Mouse (Mus musculus) monocyte, adult 2 months (primary cell): ENCODE data around the gene Lonp1.

Experiments
- DNase-seq, 2 experiments: peaks; one replicate each; pipeline ENCODE4 v3.0.0; 2022; ENCODE audit warnings: low spot score in 2 of 2, low read depth in 1 of 2

The Lonp1 gene

DNA sequence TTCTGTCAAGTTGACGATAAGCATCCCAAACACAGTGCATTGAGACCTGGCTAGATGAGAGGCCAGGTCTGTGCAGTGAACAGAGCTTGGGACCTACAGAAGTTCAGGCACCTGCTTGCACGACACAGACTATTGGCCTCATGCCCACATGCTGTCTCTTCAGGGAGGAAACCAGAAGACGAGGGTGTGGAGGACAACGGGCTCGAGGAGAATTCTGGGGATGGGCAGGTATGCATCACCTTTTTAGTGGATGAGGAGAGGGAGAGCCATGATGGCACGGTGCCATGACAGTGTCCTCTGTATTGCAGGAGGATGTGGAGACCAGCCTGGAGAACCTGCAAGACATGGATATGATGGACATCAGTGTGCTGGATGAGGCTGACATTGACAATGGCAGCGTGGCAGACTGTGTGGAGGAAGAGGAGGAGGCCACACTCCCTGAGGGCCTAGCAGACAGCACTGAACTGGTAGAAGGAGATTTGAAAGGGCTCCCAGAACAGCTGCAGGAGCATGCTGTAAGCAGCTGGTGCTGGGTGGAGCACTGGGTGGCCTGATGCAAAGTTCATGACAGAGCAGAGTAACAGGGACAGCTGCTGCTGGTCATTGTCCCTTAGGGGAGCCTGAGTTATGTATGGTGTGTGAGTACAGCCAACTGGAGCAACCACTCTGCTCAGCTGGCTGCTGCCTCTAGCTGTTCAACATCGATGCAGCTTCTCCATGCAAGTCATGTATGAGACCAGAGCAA lies 33.0 kb downstream of the Lonp1 start:
- no peak for DNase-seq

DNA sequence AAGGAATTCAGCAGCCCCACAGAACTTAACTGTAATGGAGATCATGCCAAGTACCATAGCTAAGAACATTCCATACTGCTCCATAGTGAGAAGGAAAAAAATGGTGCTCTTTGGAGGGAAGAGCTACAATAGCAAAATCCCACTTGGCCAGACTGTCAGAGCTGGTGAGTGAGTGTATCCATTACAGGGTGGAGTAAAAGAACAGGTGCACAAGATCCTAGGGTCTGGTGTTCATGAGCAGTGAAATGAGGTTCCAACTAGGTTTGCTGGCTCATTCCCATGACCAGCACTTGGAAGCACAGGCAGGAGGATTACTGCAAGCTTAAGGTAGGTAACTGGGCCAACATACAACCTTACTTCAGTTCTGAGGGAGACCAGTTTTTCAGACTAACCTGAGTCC lies 34.1 kb downstream of the Lonp1 start:
- no peak for DNase-seq

DNA sequence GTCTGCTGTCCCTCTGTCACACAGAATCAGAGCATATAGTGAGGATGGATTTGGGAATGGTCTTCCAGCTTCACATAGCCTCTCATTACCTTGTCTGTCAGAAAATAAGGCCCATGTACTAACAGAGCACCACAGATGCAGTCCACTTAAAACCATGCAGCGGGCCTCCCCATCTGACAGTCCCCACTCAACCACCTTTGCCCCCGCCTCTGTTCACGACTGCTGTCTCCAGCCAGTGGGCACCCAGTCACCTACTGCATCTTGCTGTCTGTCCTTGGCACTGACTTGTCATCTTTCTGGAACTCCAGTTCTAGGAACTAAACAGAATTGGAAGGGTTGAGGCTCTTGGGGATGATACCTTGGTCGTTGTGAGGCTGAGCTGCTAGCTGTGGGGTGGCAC lies 37.8 kb downstream of the Lonp1 start:
- no peak for DNase-seq

DNA sequence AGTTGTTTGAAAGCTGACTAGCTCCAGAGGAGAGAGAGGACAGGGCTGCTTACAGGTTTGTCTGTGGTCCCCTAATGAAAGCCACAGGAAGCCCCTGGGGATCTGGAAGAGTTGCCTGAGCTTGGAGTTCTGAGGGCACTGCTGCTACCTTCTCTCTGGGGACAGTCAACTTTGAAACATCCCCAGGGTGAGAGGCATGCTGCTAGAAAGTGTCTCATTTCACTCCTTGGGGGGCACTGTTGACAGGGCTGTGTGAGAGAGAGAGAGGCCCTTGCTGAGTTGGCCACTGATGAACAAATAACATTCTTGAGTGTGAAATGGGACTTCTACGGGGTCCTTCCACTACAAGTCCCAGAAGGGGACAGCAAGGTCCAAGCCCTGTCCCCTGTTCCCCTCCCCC lies 38.9 kb downstream of the Lonp1 start:
- no peak for DNase-seq

DNA sequence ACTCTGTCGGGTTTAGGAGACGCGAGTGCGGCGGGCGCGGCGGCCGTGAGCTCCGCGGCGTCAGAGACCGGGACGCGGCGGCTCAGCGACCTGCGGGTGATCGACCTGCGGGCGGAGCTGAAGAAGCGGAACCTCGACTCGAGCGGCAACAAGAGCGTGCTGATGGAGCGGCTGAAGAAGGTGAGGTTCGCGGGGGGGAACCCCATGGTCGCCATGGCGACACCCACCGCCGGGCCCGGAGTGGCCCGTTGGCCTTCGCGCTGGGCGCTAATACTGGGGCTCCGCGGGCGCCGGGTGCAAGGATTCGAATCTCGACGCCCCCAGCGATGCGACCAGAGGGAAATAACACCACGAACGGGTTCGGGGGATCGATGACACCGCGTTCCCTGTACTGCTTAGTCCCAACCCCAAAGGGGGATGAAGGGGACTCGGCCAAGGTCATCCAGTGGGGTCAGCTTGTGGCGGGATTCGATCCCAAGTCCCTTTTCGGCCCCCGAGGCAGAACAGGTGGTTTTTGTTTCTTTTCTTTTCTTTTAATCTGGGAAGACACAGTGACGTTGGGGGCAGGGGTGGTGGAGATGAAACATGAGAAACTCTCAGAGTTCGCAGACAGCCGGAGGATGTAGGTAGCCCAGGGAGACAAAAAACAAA lies 41.4 kb downstream of the Lonp1 start:
- DNase-seq: peak; percentile 21 to 63

DNA sequence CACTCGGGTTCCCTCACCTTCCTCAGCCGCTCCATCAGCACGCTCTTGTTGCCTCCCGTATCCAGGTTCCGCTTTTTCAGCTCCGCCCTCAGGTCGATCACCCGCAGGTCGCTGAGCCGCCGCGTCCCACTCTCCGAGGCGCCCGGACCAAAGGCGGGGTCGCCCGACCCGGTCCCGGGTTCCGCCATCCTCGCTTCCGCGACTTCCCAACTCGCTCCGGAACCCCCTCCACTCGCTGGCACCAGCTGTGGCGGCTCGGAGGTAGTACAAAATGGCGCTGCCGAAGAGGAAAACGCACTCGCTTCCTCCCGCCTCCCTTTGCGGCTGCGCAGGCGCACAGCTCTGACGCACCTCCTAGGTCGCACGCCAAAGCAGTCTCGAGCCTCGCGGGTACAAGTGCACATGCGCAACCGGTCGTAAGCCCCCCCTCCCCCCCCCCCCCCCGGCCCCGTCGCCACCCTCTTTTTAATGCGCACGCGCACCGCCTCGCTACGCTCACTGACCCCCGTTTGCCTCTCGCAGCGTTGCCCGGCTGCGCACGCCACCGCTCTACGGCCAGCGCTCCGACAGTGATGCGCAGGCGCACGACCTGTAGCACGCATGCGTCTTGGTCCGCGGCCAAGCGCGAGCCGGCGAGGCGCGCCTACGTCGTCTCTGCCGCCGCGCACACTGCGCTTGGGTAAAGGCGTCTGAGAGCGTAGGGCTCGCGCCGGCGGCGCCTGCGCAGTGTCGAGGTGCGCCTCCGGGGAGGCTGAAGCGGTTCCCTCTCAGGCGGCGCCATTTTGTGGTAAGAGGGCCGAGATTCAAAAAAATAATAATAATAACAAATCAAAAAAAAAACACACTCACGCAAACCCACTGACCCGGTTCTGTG lies 42.2 kb downstream of the Lonp1 start, which contains the start of the genes Safb2 and Safb:
TSS of gene Safb2 (minus strand) at position 329 of the 874 bp plus-strand sequence.
TSS of gene Safb (plus strand) at position 569 of the 874 bp plus-strand sequence.
- DNase-seq: peak; percentile 98 to 99

DNA sequence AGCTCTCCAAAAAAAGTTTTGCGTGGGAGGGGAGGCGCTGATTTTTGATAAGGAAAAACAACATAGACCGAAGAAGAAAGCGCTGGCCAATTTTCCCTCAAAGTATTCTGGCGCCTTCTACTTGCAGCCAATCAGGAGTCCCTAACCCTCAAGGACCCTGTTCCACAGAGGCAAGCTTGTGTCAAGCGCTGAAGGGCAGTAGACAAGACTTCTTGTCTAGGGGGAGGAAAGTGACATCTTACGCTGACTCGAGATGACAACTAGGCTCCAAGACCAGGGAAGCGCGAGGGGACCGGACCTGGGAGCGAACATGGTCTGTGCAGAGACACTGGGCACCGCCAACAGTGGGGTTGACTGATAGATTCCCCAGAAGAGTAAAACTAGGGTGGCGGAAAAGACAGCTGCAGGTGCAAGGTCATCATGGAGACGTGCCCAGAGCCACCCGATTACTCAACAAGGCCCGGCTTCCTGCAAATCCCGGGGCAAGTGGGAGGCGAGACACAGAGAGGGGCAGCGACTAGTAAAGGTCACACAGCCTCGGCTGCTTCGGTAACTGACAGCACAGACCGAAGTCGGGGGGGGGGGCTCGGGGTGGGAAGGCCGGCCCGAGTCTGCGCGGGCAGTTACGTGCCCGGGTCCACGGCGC lies 43.0 kb downstream of the Lonp1 start:
- DNase-seq: peak; percentile 18 to 46

DNA sequence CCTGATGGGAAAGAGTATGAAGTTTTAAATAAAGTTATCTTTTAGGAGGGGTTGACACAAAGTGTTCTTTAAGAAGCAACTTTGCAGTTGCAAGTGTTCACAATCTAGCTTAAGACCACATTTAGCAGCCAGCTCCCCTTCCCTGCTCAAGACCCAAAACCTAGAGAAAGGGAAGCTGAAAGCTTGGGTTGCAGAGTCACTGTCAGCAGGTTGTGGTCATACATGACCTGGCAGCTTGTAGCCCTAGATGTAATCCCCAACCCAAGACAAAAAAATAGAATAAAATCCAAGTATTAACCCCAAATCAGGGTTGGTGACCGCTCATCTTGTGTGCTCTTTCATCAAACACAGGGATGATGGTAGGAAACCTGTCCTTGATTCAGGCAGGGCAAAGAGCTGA lies 43.6 kb downstream of the Lonp1 start:
- no peak for DNase-seq

DNA sequence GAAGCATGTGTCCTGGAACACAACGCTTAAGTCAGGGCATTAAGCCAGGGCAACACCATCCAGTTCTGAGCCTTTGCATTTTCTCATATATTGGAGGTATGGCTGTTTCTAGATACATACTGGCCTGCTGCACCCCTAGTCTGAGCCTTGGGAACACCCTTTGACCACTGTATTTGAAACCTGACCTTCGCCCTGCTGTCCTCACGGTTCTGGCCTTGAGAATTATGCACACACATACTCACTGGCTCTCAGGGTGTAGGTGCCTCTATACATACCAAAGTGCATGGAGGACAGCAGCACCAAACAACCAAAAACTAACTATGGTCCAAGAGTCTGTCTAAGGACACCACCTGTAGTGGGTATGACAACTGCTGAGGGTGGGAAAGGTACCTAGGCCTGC lies 53.7 kb downstream of the Lonp1 start:
- no peak for DNase-seq

DNA sequence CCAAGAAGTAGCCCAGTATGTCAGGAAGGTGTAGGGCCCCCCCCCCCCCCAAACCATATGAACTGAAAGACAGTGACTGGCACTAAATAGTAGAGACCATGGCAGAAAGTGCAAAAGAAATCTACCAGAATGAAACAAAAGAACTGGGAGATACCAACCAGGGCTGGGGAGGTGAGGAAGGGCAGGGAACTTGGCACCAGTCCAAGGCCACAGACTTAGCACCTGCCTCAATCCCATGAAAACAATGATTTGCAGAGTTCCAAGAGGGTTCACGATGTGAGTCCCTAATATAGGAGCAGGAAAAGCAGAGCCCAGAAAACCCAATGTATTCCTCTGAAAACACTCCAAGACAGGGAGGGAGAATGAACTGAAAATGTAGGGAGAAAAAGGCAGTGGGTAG lies 54.5 kb downstream of the Lonp1 start:
- DNase-seq: no peak

DNA sequence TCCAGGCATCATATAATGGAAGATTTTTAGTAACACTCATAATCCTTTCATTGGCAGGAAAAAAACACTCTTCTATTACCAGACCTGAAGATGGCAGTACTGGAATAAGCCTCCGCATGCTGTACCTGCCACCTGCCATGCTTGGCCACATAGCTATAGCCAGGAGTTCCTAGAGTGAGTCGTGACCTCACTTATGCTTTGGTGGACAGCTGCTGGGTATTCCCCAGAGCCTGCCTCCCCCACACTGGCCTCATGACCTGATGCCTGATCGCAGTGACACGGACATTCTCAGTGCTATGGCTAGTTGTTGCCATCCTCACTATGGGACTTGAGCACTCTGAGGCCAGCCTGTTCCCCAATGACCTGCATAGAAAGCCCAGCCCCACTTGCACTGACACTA lies 56.4 kb downstream of the Lonp1 start:
- no peak for DNase-seq

DNA sequence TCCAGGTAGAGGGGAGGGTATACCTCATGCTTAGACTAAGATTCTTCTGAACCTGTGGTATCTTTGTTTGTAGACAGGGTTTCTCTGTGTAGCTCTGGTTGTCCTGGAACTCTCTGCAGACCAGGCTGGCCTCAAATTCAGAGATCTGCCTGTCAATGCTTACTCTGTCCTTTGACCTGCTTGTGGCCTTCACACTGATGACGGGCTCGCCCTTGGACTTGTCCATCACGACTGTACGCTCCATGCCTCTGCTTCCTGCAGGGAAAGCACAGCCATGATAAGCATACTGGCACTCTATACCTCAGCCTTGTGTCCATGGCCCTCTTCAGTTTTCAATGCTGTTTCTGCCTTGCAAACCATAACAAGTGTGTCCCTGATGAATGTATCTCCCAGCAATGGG lies 59.3 kb downstream of the Lonp1 start:
- DNase-seq: no peak

DNA sequence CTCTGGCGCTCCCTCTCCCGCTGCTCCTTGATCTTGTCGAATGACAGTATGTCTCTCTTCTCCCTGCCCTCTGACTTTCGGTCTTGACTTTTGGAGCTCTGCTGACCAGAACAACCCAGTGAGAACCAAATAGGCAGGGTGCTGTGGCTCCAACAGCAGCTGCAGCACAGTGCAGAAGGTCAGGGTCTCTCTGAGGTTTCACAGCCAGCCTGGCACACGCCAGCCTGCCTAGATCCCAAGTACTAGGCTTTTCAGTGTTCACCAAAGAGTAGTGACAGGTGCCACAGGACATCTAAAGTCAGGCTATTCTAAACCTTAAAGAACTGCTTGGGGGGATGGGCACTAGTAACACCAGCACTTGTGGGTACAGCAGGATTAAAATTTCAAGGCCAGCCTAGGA lies 59.8 kb downstream of the Lonp1 start:
- DNase-seq: no peak

DNA sequence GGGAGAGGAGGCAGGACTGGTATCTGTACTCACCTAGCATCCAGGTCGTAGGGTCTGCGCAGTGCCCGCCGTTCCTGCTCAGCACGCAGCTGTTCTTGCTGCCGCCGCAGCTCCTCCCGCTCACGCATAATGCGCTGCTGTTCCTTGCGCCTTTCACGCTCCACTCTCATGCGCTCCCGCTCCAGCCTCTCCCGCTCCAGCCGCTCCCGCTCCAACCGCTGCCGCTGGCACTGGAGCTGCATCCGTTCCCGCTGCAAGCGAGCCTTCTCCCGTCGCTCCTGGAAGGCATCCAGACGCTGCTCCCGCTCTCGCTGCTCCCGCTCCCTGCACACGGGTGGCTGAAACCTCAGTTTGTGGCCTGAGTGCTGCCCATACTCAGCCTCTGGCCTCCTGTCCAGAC lies 60.4 kb downstream of the Lonp1 start:
- DNase-seq: no peak
